Mouse (Mus musculus): ENCODE results near the gene Gm35315. TPM values are rescaled to one million over a fixed set of nuclear protein-coding genes. Genes with fewer than 3 reads are reported as not detected.
A peak's percentile ranks its signal among the peaks of the same experiment; 100 is the strongest.

Gene Gm35315
- polyA plus RNA-seq, 1 experiment from 2014 or later, result 0.47 TPM

GRCm38 (mm10) chr5:110102429-110102828 lies 8.2 kb upstream of the Gm35315 start:
- ATAC-seq (ENCODE audit: low FRiP score) (no peak), DNase-seq (ENCODE audit: low spot score) (no peak)
- H3K27me3 ChIP-seq (ENCODE audit: control insufficient read depth, insufficient read depth, low read length), result no peaks in the 10 kb centered on the region
- 89% methylated on average over 13 of the region's 13 CpGs for WGBS
- H3K4me3 ChIP-seq (replicated peaks; ENCODE audit: low read length), result 0 out of 2 replicates have a peak overlapping the region, but pooled peaks have one; percentile 35
- H3K27ac ChIP-seq, result no peak overlapping the region
- H3K4me1 ChIP-seq (replicated peaks; ENCODE audit: control insufficient read depth, insufficient read depth, low read length), result peaks cover 28% of the 10 kb centered on the region
- peaks cover 35% of the 10 kb centered on the region for H3K36me3 ChIP-seq (replicated peaks; ENCODE audit: control insufficient read depth, insufficient read depth)
- H3K9ac ChIP-seq, result no peak overlapping the region
- H3K9me3 ChIP-seq (ENCODE audit: control insufficient read depth, low read length), result no peaks in the 10 kb centered on the region
- H3K4me2 ChIP-seq (replicated peaks), result peak overlapping the region; percentile 73; the same call in 1 of the 2 replicates

GRCm38 (mm10) chr5:110101716-110102347 lies 7.6 kb upstream of the Gm35315 start:
- peaks cover 35% of the 10 kb centered on the region for H3K36me3 ChIP-seq (replicated peaks; ENCODE audit: control insufficient read depth, insufficient read depth)
- peak overlapping the region; percentile 35 for H3K4me3 ChIP-seq (replicated peaks; ENCODE audit: low read length)
- peak overlapping the region; percentile 73 for H3K4me2 ChIP-seq (replicated peaks)
- no peaks in the 10 kb centered on the region for H3K27me3 ChIP-seq (ENCODE audit: control insufficient read depth, insufficient read depth, low read length)
- no peak overlapping the region for H3K27ac ChIP-seq
- H3K9ac ChIP-seq, result peak overlapping the region; percentile 49
- peaks cover 25% of the 10 kb centered on the region for H3K4me1 ChIP-seq (replicated peaks; ENCODE audit: control insufficient read depth, insufficient read depth, low read length)
- peak; percentile 64 for ATAC-seq (ENCODE audit: low FRiP score)
- H3K9me3 ChIP-seq (ENCODE audit: control insufficient read depth, low read length), result no peaks in the 10 kb centered on the region
- 19% methylated on average over 34 of the region's 34 CpGs for WGBS
- DNase-seq (ENCODE audit: low spot score), result peak; percentile 68

GRCm38 (mm10) chr5:110100921-110101631 lies 6.9 kb upstream of the Gm35315 start:
- Histone ChIP-seq H3K9me3 (ENCODE audit: control insufficient read depth, low read length) (no peaks in the 10 kb centered on the region), H3K4me2 (replicated peaks) (peak overlapping the region; percentile 73), H3K27ac (no peak overlapping the region), H3K36me3 (replicated peaks; ENCODE audit: control insufficient read depth, insufficient read depth) (peaks cover 35% of the 10 kb centered on the region), H3K4me1 (replicated peaks; ENCODE audit: control insufficient read depth, insufficient read depth, low read length) (peaks cover 17% of the 10 kb centered on the region), H3K27me3 (ENCODE audit: control insufficient read depth, insufficient read depth, low read length) (no peaks in the 10 kb centered on the region), H3K9ac (peak overlapping the region; percentile 49), H3K4me3 (replicated peaks; ENCODE audit: low read length) (peak overlapping the region; percentile 35)
- under 1% methylated on average over 35 of the region's 37 CpGs for WGBS
- peak; percentile 18 for ATAC-seq (ENCODE audit: low FRiP score)
- no peak for DNase-seq (ENCODE audit: low spot score)

- Histone ChIP-seq H3K9me3 (ENCODE audit: control insufficient read depth, low read length) (no peaks in the 10 kb centered on the region), H3K27ac (no peak within 1 kb of the TSS), H3K4me1 (replicated peaks; ENCODE audit: control insufficient read depth, insufficient read depth, low read length) (peaks cover 16% of the 10 kb centered on the region), H3K4me3 (replicated peaks; ENCODE audit: low read length) (peak within 1 kb of the TSS; percentile 35), H3K27me3 (ENCODE audit: control insufficient read depth, insufficient read depth, low read length) (no peaks in the 10 kb centered on the region), H3K36me3 (replicated peaks; ENCODE audit: control insufficient read depth, insufficient read depth) (peaks cover 26% of the 10 kb centered on the region), H3K4me2 (replicated peaks) (peak within 1 kb of the TSS; percentile 73), H3K9ac (0 out of 2 replicates have a peak within 1 kb of the TSS, but pooled peaks have one; percentile 49)
- ATAC-seq (ENCODE audit: low FRiP score), result no peak
- 5% methylated on average over 25 of the region's 25 CpGs for WGBS
- DNase-seq (ENCODE audit: low spot score), result no peak
Observed at GRCm38 (mm10) chr5:110099656-110100580, 5.7 kb upstream of the Gm35315 start, which contains the start of gene Plcxd1. Gene Plcxd1 (plus strand): TSS chr5:110099969.

GRCm38 (mm10) chr5:110098991-110099477 lies 4.8 kb upstream of the Gm35315 start:
- Histone ChIP-seq H3K4me3 (replicated peaks; ENCODE audit: low read length) (no peak overlapping the region), H3K36me3 (replicated peaks; ENCODE audit: control insufficient read depth, insufficient read depth) (peaks cover 17% of the 10 kb centered on the region), H3K4me2 (replicated peaks) (no peak overlapping the region), H3K27me3 (ENCODE audit: control insufficient read depth, insufficient read depth, low read length) (no peaks in the 10 kb centered on the region), H3K27ac (no peak overlapping the region), H3K9me3 (ENCODE audit: control insufficient read depth, low read length) (no peaks in the 10 kb centered on the region), H3K4me1 (replicated peaks; ENCODE audit: control insufficient read depth, insufficient read depth, low read length) (peaks cover 16% of the 10 kb centered on the region), H3K9ac (no peak overlapping the region)
- 26% methylated on average over 1 of the region's 1 CpGs for WGBS
- ATAC-seq (ENCODE audit: low FRiP score) (no peak), DNase-seq (ENCODE audit: low spot score) (no peak)

- no peaks in the 10 kb centered on the region for H3K9me3 ChIP-seq (ENCODE audit: control insufficient read depth, low read length)
- no peaks in the 10 kb centered on the region for H3K27me3 ChIP-seq (ENCODE audit: control insufficient read depth, insufficient read depth, low read length)
- peak overlapping the region; percentile 43 for H3K4me3 ChIP-seq (replicated peaks; ENCODE audit: low read length)
- no peaks in the 10 kb centered on the region for H3K36me3 ChIP-seq (replicated peaks; ENCODE audit: control insufficient read depth, insufficient read depth)
- H3K9ac ChIP-seq, result peak overlapping the region; percentile 60; the same call in 1 of the 2 replicates
- peak overlapping the region; percentile 67 for H3K4me2 ChIP-seq (replicated peaks)
- ATAC-seq (ENCODE audit: low FRiP score) (peak; percentile 33; the same call in 1 of the 2 replicates), DNase-seq (ENCODE audit: low spot score) (no peak)
- H3K27ac ChIP-seq, result peak overlapping the region; percentile 44; the same call in 1 of the 2 replicates
- H3K4me1 ChIP-seq (replicated peaks; ENCODE audit: control insufficient read depth, insufficient read depth, low read length), result no peaks in the 10 kb centered on the region
- 6% methylated on average over 4 of the region's 4 CpGs for whole genome bisulfite sequencing
Observed at GRCm38 (mm10) chr5:110094847-110095213, 610 bp upstream of the Gm35315 start.

- Histone ChIP-seq H3K4me3 (replicated peaks; ENCODE audit: low read length) (no peak overlapping the region), H3K4me1 (replicated peaks; ENCODE audit: control insufficient read depth, insufficient read depth, low read length) (no peaks in the 10 kb centered on the region), H3K36me3 (replicated peaks; ENCODE audit: control insufficient read depth, insufficient read depth) (no peaks in the 10 kb centered on the region), H3K9me3 (ENCODE audit: control insufficient read depth, low read length) (no peaks in the 10 kb centered on the region), H3K27me3 (ENCODE audit: control insufficient read depth, insufficient read depth, low read length) (no peaks in the 10 kb centered on the region), H3K4me2 (replicated peaks) (no peak overlapping the region), H3K27ac (no peak overlapping the region), H3K9ac (no peak overlapping the region)
- no peak for ATAC-seq (ENCODE audit: low FRiP score)
- no peak for DNase-seq (ENCODE audit: low spot score)
- WGBS, result 87% methylated on average over 2 of the region's 2 CpGs
Observed at GRCm38 (mm10) chr5:110091546-110091945, 2.7 kb downstream of the Gm35315 start.

- Histone ChIP-seq H3K4me2 (replicated peaks) (no peak overlapping the region), H3K9me3 (ENCODE audit: control insufficient read depth, low read length) (peaks cover 30% of the 10 kb centered on the region), H3K4me1 (replicated peaks; ENCODE audit: control insufficient read depth, insufficient read depth, low read length) (no peaks in the 10 kb centered on the region), H3K4me3 (replicated peaks; ENCODE audit: low read length) (no peak overlapping the region), H3K27ac (no peak overlapping the region), H3K9ac (no peak overlapping the region), H3K27me3 (ENCODE audit: control insufficient read depth, insufficient read depth, low read length) (no peaks in the 10 kb centered on the region), H3K36me3 (replicated peaks; ENCODE audit: control insufficient read depth, insufficient read depth) (no peaks in the 10 kb centered on the region)
- DNase-seq (ENCODE audit: low spot score) (no peak), ATAC-seq (ENCODE audit: low FRiP score) (no peak)
- 38% methylated on average over 14 of the region's 14 CpGs for WGBS
Observed at GRCm38 (mm10) chr5:110086161-110086866, 7.9 kb downstream of the Gm35315 start.
